In the genomic region with DNA sequence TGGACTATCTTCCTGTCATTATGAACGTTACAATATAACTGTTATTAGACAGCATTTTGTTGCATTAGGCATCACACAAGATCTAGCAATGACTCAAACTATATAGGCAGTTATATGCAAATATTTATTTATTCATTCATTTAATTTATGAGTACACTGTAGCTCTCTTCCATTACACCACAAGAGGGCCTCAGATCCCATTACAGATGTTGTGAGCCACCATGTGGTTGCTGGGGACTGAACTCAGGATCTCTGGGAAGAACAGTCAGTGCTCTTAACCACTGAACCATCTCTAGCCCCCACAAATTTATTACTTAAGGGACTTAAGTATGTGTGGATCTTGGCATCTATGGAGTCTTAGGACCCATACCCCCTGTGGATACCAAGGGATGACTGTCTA, we compare ENCODE assay signal across 13 mouse cellular contexts. TPM values are rescaled to one million over a fixed set of nuclear protein-coding genes. Genes with fewer than 3 reads are reported as not detected.
A peak's percentile ranks its signal among the peaks of the same experiment; 100 is the strongest.
DNase-seq lines count a peak whose midpoint lies in the region; ATAC-seq and TF ChIP-seq lines count a peak whose summit lies in the region.
"Had no signal": no experiment of that assay in that cellular context is flagged by ENCODE, and none has a peak within 500 bp of the region (broad histone marks: within the 10 kb centered on the region; RNA-seq: fewer than 3 reads in every experiment).

No protein-coding gene starts in this region.

- H3K4me2 ChIP-seq in midbrain, postnatal 0 days (ENCODE audit: low read depth, low read length, poor library complexity, severe bottlenecking), result no peak overlapping the region
- H3K4me2 ChIP-seq in stomach, postnatal 0 days (replicated peaks; ENCODE audit: low read depth), result no peak overlapping the region

- ATAC-seq in midbrain, postnatal 0 days (ENCODE audit: low FRiP score), result peak; percentile 42; the same call in 1 of the 2 replicates
- peak; percentile 33; the same call in 1 of the 2 replicates for ATAC-seq in stomach, postnatal 0 days (ENCODE audit: low FRiP score, low TSS enrichment)

- 0 out of 2 replicates have a peak, but pooled peaks cover 3% of the 10 kb centered on the region for H3K36me3 ChIP-seq in midbrain, postnatal 0 days (ENCODE audit: insufficient read depth, low read length)
- no peaks in the 10 kb centered on the region for H3K36me3 ChIP-seq in midbrain, embryonic 10.5 days
- peaks cover 4% of the 10 kb centered on the region; the same call in 1 of the 2 replicates for H3K36me3 ChIP-seq in stomach, postnatal 0 days (ENCODE audit: control insufficient read depth, insufficient read depth, low read length)

- DNase-seq in kidney, adult 9 months, result peak; percentile 19
- no peak for DNase-seq in kidney, postnatal 4 days
- no peak for DNase-seq in midbrain, postnatal 0 days (ENCODE audit: low spot score)
- DNase-seq in midbrain, embryonic 10.5 days (ENCODE audit: low spot score), result no peak
- peak; percentile 23 for DNase-seq in MN1 (ENCODE audit: low spot score)
- DNase-seq in stomach, postnatal 0 days (ENCODE audit: low spot score), result no peak
- DNase-seq in spleen, adult 12 weeks (ENCODE audit: low spot score), result no peak
- no peak for DNase-seq in cerebellum, adult 11 months
- DNase-seq: cerebellum, adult 9-10 months; heart, postnatal 36 days; kidney, adult 18-20 months had no signal

- no peak for TF ChIP-seq EP300 in stomach, postnatal 0 days (optimal IDR thresholded peaks at IDR 0.05)

- no peaks in the 10 kb centered on the region for H3K27me3 ChIP-seq in midbrain, postnatal 0 days (ENCODE audit: insufficient read depth, low read length)
- H3K27me3 ChIP-seq in midbrain, embryonic 10.5 days (ENCODE audit: low read depth, poor library complexity, severe bottlenecking), result no peaks in the 10 kb centered on the region
- H3K27me3 ChIP-seq in stomach, postnatal 0 days (ENCODE audit: control insufficient read depth, insufficient read depth, low read length), result no peaks in the 10 kb centered on the region

- no peak overlapping the region for H3K9ac ChIP-seq in midbrain, postnatal 0 days (replicated peaks; ENCODE audit: low read length, poor library complexity, severe bottlenecking)
- H3K9ac ChIP-seq in stomach, postnatal 0 days (ENCODE audit: low read length), result no peak overlapping the region

- H3K27ac ChIP-seq in midbrain, postnatal 0 days (ENCODE audit: low read depth, low read length), result no peak overlapping the region
- H3K27ac ChIP-seq in midbrain, embryonic 10.5 days (replicated peaks), result no peak overlapping the region
- H3K27ac ChIP-seq in stomach, postnatal 0 days (replicated peaks), result no peak overlapping the region
- H3K27ac ChIP-seq: macrophage had no signal

- 100% methylated on average over 1 of the region's 1 CpGs for WGBS in midbrain, postnatal 0 days
- 86% methylated on average over 1 of the region's 1 CpGs for WGBS in midbrain, embryonic 10.5 days
- whole genome bisulfite sequencing in stomach, postnatal 0 days, result 72% methylated on average over 1 of the region's 1 CpGs

- H3K9me3 ChIP-seq in midbrain, postnatal 0 days (ENCODE audit: low read length), result no peaks in the 10 kb centered on the region
- H3K9me3 ChIP-seq in midbrain, embryonic 10.5 days (replicated peaks), result no peaks in the 10 kb centered on the region
- H3K9me3 ChIP-seq in stomach, postnatal 0 days (ENCODE audit: control insufficient read depth, low read length), result no peaks in the 10 kb centered on the region

- H3K4me1 ChIP-seq in midbrain, postnatal 0 days (ENCODE audit: insufficient read depth, low read length), result no peaks in the 10 kb centered on the region
- no peaks in the 10 kb centered on the region for H3K4me1 ChIP-seq in midbrain, embryonic 10.5 days
- H3K4me1 ChIP-seq in stomach, postnatal 0 days (replicated peaks; ENCODE audit: control insufficient read depth, insufficient read depth), result no peaks in the 10 kb centered on the region

- peak; percentile 49 for TF ChIP-seq CTCF in midbrain, postnatal 0 days (IDR thresholded peaks at IDR 0.05)
- peak; percentile 65 for TF ChIP-seq CTCF in stomach, postnatal 0 days (IDR thresholded peaks at IDR 0.05; ENCODE audit: low read depth)

- H3K4me3 ChIP-seq in midbrain, postnatal 0 days (ENCODE audit: low read depth, low read length), result no peak overlapping the region
- H3K4me3 ChIP-seq in midbrain, embryonic 10.5 days, result no peak overlapping the region
- H3K4me3 ChIP-seq in stomach, postnatal 0 days (ENCODE audit: low read depth, low read length), result no peak overlapping the region

RNA-seq across cellular contexts. Expression of a gene that starts 26.1 kb away (rescaled TPM):
- 0.14 and 0.22 TPM in 2 replicates for total RNA-seq in midbrain, postnatal 0 days (2014; rRNA removed)
- polyA plus RNA-seq in midbrain, postnatal 0 days (2015; fragmentation: Nextera tagmentation; extraction: Ambion mirVana), result 0.04 and 0.33 TPM in 2 replicates
- 0.36 and 0.51 TPM in 2 replicates for polyA plus RNA-seq in midbrain, embryonic 10.5 days (2016; fragmentation: Nextera tagmentation; extraction: Ambion mirVana)
- polyA plus RNA-seq in stomach, postnatal 0 days (2015; fragmentation: Nextera tagmentation; extraction: Ambion mirVana), result 8.5 and 8.6 TPM in 2 replicates
- total RNA-seq: granulocyte monocyte progenitor cell, adult 5-6 weeks had no signal
- polyA plus RNA-seq: macrophage had no signal

Comparison
In these comparisons a context has a peak if more than half of its experiments do, and no peak if none do; other contexts are left out.
1. DNase-seq: peak in kidney, adult 9 months (single experiment) and MN1 (single experiment); none in kidney, postnatal 4 days (0 of 2), midbrain, postnatal 0 days (single experiment), midbrain, embryonic 10.5 days (single experiment), stomach, postnatal 0 days (single experiment), spleen, adult 12 weeks (single experiment) and cerebellum, adult 11 months (single experiment).